Mouse (Mus musculus) hematopoietic stem cell, adult 5-6 weeks (primary cell): ENCODE results near the gene Efna4. TPM values are rescaled to one million over a fixed set of nuclear protein-coding genes. Genes with fewer than 3 reads are reported as not detected.

Source experiments
- ATAC-seq, 2 experiments: fragments of 125-278 bp in 1 of 2; replicated peaks in 1 of 2; 2 replicates each; pipeline ENCODE4 v1.8.0; 2016 to 2017; ENCODE audit warnings: inconsistent platforms in 2 of 2, mild to moderate bottlenecking in 2 of 2, moderate number of reproducible peaks in 2 of 2, low read depth in 1 of 2, moderate TSS enrichment in 1 of 2; ENCODE audit not compliant: low FRiP score in 2 of 2, poor library complexity in 2 of 2, severe bottlenecking in 2 of 2, insufficient read depth in 1 of 2, low TSS enrichment in 1 of 2
- total RNA-seq: library from RNA; stranded (forward); fragments of 172-1452, 232-1000 nt; gene quantifications from 2 replicates; pipeline ENCODE4 v1.2.3, GENCODE M21; 2017

The Efna4 gene
- total RNA-seq, 1 experiment from 2014 or later = 0.99 TPM

DNA sequence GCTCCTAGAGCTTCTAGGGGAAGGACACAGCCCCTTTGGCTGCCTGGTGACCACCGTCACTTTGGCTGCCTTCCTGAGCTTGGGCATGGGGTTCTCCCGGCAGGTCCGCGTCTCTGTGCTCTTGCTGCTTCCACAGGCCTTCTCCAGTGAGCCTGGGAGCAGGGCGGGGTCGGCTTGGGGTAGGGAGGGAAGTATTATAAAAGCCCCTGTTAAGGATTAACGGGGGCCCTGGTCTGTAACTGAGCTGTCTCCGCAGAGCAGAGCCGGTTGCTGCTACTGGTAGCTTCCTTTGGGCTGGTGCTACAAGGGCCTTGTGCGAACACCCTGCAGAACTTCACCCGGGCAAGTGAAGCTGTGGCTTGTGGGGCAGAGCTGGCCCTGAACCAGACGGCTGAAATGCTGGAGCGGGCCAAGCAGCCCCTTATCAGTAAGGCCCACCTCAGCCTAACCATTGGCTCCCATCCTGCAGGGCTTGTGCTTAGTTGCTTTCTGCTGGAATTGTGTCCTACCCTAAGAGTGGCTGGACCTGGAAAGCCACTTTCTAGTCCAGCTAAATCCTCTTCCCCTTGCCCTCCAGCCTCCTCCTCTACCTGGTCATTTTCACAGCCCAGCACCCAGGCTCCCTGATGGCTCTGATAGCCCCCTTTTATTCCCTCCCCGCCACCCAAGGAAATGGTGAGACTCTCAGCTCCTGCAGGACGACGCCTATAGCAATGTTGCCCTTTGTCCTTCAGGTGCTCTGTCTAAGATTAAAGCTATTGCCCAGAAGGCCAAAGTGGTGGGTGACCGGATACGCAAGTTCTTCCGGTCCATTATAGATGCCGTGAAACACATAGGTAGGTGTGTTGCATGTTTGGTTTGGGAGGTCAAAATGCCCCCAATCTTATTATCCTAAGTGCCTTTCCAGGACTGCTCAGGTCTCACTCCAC, 27.9 kb upstream of the Efna4 start:
- ATAC-seq = no peak

DNA sequence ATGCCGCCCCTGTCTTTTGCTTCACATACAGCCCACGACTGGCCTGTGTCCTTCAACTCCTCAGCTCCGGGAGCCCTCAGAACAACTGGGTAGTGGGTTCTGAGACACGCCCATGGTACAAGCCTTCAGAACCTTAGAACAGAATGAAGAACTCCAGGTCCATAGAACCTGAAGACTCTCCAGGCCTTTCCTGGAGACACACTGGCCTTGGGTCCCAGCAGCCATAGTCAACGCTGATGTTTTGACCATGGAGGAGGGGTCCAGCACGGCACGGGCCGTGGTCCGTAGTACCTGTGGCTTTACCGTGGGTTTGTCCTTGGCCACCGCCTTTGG, 27.3 kb upstream of the Efna4 start, which contains the start of gene Dcst1:
Gene Dcst1, minus strand, starts transcription at position 101 of the 333 bp plus-strand sequence.
- no peak for ATAC-seq

DNA sequence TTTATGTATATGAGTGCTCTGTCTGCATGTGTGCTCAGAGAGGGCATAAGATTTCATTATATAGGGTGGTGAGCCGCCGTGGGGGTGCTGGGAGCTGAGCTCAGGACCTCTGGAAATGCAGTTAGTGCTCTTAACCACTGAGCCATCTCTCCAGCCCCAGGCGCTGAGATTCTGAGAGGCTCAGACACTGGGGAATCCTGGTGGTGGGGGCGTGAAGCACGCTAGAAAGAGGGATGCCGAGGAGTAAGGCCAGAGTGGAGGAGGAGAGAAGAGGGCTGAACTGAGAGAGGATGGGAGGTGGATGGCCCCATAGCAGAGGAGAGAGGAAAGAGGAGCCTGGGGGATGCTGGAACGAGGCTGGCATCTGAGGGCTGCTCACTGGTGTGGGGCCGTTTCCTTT, 26.8 kb upstream of the Efna4 start:
- ATAC-seq = no peak

DNA sequence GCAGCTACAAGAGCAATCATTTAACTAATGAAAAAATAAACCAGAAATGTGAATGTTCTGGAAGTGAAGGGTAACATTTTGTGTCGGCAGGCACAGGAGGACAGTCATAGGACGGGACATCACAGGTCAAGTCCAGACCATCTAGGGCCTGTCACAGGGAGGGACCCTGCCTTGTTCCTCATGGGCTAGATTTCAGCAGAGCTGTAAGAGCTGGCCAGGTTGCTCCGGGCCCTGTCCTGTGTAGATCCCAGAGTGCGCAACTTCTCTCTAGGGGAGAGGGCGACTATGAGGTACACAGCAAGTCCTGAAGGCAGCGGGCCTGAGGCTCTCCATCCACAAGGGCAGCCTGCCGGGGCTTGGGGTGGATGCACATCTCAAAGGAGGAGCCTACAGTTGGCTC, 23.8 kb upstream of the Efna4 start, which contains the start of gene Dcst2:
Gene Dcst2, plus strand, starts transcription at position 301 of the 400 bp plus-strand sequence.
- no peak for ATAC-seq

DNA sequence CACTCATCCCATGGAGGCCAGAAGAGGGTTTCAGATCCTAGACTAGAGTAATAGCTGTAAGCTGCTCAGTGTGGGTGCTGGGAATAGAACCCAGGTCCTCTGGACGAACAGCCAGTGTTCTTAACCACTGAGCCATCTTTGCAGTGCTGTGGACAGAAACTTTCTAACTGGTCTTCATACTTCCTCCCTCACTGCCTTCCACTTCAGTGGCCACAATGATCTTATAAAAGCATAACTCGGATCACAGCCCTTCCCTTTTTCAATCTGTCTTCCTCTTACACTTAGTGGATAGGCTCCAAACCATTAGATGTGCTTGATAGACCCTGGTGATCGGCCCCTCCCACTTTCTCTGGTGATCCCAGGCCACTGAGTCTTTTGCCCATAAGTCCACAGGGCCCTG, 22.4 kb upstream of the Efna4 start:
- peak; percentile 40 to 46; a peak in 3 of 4 replicates for ATAC-seq

DNA sequence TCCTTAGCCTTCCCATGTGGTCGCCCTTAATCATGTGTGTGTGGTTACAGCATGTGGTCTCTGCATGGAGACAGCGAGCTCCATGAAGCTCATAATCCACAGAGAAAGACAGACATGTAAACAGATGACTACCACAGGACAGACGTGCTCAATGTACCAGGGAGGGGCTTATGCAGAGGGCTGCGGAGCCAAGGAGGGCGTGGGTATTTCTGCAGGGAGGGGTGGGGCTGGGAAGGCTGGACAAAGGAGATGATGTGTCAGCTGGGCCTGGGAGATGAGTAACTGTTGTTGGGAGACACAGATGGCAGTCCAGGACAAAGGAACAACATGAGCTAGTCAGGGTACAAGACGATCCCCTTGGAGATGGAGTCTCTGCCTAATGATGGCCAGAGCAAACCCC, 21.8 kb upstream of the Efna4 start:
- ATAC-seq = no peak

DNA sequence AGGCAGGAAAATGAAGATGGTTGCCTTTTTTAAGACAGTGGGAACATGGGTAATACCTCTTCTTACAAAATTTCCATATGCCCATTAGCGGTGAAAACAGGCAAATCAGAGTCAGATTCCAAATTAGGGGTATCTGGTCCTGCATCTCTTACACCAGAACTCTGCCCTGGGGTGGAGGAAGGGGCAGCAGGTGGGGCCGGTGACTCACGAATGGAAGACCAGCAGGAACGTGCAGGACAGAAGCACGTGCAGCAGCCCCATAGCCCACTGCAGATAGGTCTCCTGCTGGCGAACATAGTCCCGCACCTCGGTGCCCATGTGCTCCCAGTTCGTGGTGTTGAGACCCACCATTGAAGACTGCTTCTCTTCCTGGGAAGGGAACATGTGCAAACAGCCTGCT, 18.2 kb upstream of the Efna4 start:
- ATAC-seq = no peak

- ATAC-seq = no peak
Measured at GRCm38 (mm10) chr3:89355512-89355902, 17.7 kb upstream of the Efna4 start.

DNA sequence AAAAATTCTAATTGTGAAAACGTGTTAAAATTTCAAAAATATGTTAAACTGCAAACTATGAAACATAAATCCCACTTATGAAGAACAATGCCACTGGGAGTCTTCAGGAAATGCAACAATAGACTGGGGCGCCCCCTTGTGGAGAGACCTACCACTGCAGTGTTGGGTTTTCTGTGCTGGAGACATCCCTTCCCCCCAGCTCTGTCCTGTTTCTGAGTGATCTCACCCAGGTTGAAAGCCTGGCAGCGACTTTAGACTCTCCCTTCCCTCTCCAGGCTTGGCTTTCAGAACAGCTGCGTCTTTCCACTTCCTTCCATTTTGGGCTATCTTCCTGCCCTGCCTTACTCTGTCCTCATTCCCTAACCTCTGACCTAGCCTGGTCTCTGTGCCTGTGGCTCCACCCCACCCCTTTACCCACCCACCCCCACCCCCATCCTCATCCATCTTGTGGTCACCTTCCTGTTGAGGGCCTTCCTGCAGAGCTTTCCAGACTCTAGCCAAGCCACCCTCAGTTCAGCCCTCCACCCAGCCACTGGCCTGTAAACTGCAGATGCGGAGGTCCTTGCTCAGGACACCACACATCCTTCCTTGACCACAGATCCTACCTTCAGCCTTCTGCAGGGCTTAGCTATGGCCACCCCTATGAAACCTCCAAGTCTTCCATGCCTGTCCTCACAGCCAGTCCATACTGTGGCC, 17.1 kb upstream of the Efna4 start:
- peak; percentile 39 to 44; a peak in 3 of 4 replicates for ATAC-seq

DNA sequence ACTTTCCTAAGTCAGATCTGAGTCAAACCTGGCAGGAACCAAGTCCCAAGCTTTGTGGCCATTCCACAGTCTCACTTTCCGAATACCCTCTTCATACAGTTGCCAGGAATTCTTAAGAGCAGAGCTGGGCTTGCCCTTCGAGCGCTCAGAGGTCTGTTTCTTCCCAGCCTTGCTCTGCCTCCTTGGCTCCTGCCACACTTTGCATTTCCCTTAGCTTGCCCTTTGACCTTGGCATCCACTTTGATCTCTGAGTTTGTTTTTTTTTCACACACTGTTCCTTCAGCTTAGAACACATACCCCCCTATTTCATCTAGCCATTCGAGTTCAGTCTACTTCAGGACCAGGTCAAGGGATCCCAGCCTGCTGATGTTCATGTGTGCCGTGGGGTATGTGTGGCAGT, 13.4 kb upstream of the Efna4 start:
- no peak for ATAC-seq

DNA sequence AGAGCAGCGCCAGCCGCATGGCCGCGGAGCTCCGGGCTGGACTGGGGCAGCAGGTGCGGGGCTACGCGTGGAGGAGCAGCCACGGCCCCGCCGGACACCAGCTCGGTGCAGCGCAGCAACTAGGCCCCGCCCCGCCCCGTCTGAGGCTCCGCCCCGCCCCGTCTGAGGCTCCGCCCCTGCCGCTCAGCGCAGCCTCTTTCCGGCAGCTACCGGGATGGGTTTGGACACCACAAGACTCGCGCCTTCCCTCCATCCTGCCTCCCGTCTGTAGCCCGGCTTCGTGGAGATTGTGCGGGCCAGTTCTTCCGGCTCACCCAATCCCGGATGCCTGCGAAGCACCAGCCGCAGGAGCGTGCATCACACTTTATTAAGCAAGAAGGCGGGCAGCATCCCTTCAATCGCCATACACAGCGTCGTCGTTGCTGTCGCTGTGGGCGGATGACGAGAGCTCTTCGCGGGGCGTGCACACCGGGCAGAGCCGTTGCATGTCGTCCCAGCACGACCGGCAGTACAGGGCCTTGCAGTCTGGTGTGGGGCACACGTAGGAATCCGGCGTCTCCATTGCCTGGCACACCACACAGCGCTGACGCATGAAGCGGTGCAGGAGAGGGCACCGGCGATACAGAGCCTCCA, 12.2 kb upstream of the Efna4 start, which contains the start of gene Adam15:
Gene Adam15, minus strand, starts transcription at position 128 of the 633 bp plus-strand sequence.
- ATAC-seq = peak; percentile 70 to 74

DNA sequence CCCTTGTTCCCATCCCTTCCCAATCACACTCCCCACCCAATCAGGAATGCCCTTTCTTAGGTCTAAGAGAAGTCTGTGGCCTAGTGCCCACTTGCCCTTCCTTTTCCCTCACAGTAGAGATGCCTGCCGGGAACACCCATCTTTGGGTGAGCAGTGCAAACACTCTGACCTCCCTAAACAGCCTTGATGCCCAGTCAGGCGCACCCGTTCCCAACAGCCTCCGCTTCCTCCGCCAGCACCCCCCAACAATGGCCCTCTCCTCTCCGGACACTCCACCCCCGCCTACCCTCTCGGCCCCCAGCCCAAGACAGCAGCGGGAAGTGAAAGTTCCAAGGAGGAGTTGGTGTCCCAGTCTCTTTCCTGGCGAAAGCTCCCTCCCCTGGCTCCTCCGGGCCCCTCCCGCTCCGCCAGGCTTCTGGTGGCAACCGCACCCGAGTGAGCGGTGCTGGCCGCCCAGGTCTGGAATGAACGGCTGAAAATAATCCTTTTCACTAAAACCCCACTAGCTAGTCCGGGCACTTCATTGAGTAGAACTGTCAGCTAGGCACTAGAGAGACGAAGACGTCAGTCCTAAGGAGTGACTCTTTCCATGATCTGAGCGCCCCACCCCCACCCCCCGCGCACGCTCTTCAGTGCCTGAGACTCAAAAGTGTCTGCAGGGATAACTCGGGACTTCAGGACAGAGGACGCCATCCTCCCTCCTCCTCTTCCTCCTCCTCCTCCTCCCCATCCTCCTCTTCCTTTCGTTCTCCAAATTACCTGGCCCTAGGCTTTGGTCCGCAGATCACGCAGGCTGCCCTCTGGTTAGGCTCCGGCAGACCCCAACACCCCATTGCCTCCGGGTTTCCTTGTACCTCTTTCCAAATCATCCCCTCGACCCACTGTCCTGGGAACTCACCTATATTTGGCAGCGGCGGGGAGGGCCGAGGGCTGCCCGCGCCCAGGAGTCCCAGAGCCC, 11.4 kb upstream of the Efna4 start:
- ATAC-seq = 0 out of 4 replicates have a peak, but pooled peaks of 1 of the 2 experiments have one; percentile 14

- ATAC-seq = no peak
Measured at GRCm38 (mm10) chr3:89347916-89348315, 10.1 kb upstream of the Efna4 start.

GRCm38 (mm10) chr3:89346815-89347540, 9.2 kb upstream of the Efna4 start:
- 0 out of 4 replicates have a peak, but pooled peaks of 1 of the 2 experiments have one; percentile 19 for ATAC-seq

DNA sequence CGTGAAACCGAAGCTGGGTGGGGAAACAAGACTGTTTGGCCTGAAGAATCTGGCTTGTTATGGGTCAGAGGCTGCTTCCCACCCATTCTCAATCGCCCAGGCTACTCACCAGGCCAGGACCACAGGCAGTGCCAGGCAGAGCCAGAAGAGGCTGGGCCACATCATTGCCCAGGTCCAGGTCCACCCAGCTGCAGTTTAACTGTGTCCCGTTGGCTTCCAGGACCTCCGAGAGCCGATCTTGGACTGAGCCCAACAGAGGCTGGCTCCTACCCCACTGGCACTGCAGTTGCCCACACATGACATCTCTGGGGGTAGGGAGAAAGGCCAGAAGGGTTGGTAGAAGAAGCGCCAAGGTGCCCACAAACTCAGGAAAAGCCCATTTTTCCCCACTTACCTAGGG, 5.5 kb upstream of the Efna4 start:
- no peak for ATAC-seq

GRCm38 (mm10) chr3:89341794-89342193, 4.0 kb upstream of the Efna4 start:
- no peak for ATAC-seq
